Mouse (Mus musculus) spleen, postnatal 10 days (tissue): ENCODE results near the gene Sephs1.
"Not testable (repeated sequence)": the region's sequence is repeated elsewhere in the genome, so short reads cannot be mapped to it uniquely, and the experiment has no call there.

ENCODE experiments used
- DNase-seq, 2 experiments: peaks; one replicate each; pipeline ENCODE4 v3.0.0; 2021 to 2022; ENCODE audit warnings: low spot score in 2 of 2

Gene Sephs1

GRCm38 (mm10) chr2:4907916-4908315 is 26.6 kb downstream of the Sephs1 start:
- DNase-seq, result no peak

GRCm38 (mm10) chr2:4908771-4909315 is 27.5 kb downstream of the Sephs1 start:
- no peak for DNase-seq

GRCm38 (mm10) chr2:4909909-4910308 is 28.5 kb downstream of the Sephs1 start:
- no peak for DNase-seq

- no peak for DNase-seq
Measured at GRCm38 (mm10) chr2:4910521-4910920, 29.2 kb downstream of the Sephs1 start.

- DNase-seq, result no peak
Measured at GRCm38 (mm10) chr2:4913949-4914348, 32.6 kb downstream of the Sephs1 start.

- no peak for DNase-seq
Measured at GRCm38 (mm10) chr2:4916037-4916436, 34.7 kb downstream of the Sephs1 start.

GRCm38 (mm10) chr2:4917326-4918021 is 36.1 kb downstream of the Sephs1 start:
- peak; percentile 49 to 61 for DNase-seq

- DNase-seq, result peak; percentile 68 to 84
Measured at GRCm38 (mm10) chr2:4918860-4919739, 37.7 kb downstream of the Sephs1 start, which contains the start of gene Phyh. Gene Phyh, plus strand, starts transcription at chr2:4919019.

- DNase-seq, result no peak
Measured at GRCm38 (mm10) chr2:4921019-4921418, 39.7 kb downstream of the Sephs1 start.

GRCm38 (mm10) chr2:4922476-4923164 is 41.3 kb downstream of the Sephs1 start:
- DNase-seq, result no peak

GRCm38 (mm10) chr2:4927391-4927790 is 46.0 kb downstream of the Sephs1 start:
- no peak for DNase-seq

GRCm38 (mm10) chr2:4929230-4929629 is 47.9 kb downstream of the Sephs1 start:
- no peak for DNase-seq

- DNase-seq, result no peak
Measured at GRCm38 (mm10) chr2:4934516-4934915, 53.2 kb downstream of the Sephs1 start.

- DNase-seq, result no peak
Measured at GRCm38 (mm10) chr2:4937931-4938330, 56.6 kb downstream of the Sephs1 start.

GRCm38 (mm10) chr2:4940861-4941260 is 59.5 kb downstream of the Sephs1 start:
- DNase-seq, result no peak

- not testable (repeated sequence) for DNase-seq
Measured at GRCm38 (mm10) chr2:4949691-4950090, 68.3 kb downstream of the Sephs1 start.

GRCm38 (mm10) chr2:4950986-4951385 is 69.6 kb downstream of the Sephs1 start:
- DNase-seq, result no peak

- no peak for DNase-seq
Measured at GRCm38 (mm10) chr2:4954216-4954760, 72.9 kb downstream of the Sephs1 start.

GRCm38 (mm10) chr2:4958039-4958438 is 76.7 kb downstream of the Sephs1 start:
- DNase-seq, result no peak
